Mouse (Mus musculus) midbrain, postnatal 0 days (tissue): ENCODE measurements around the gene Ehd1. TPM values are rescaled to one million over a fixed set of nuclear protein-coding genes. Genes with fewer than 3 reads are reported as not detected.

Experiments used
- ATAC-seq: fragments of 200-750 bp; cut with Nextera tagmentation; 2 replicates; pipeline ENCODE4 v1.8.0; 2017; ENCODE audit warnings: moderate number of reproducible peaks, mild to moderate bottlenecking, moderate TSS enrichment, moderate library complexity; ENCODE audit not compliant: low FRiP score
- DNase-seq: peaks from one replicate; pipeline ENCODE4 v3.0.0-alpha.2; 2015; ENCODE audit warnings: low spot score
- H3K27ac ChIP-seq: fragments of 300-500 bp; sonication (generic); 2 replicates; pipeline ENCODE4 v1.5.1; 2014; ENCODE audit warnings: low read depth, mild to moderate bottlenecking, low read length, mixed read lengths
- H3K27me3 ChIP-seq: fragments of 300-500 bp; sonication (generic); 2 replicates; pipeline ENCODE4 v1.6.1; 2014; ENCODE audit warnings: low read length, control low read depth, mixed read lengths; ENCODE audit not compliant: insufficient read depth
- H3K36me3 ChIP-seq: fragments of 300-500 bp; sonication (generic); 2 replicates; pipeline ENCODE4 v1.6.1; 2014; ENCODE audit warnings: low read length, control low read depth, mixed read lengths; ENCODE audit not compliant: insufficient read depth
- H3K4me1 ChIP-seq: fragments of 300-500 bp; sonication (generic); 2 replicates; pipeline ENCODE4 v1.6.1; 2014; ENCODE audit warnings: mild to moderate bottlenecking, control low read depth, antibody characterized with exemption, low read length, mixed read lengths; ENCODE audit not compliant: insufficient read depth
- H3K4me2 ChIP-seq: fragments of 300-500 bp; sonication (generic); 2 replicates; pipeline ENCODE4 v1.6.1; 2014; ENCODE audit warnings: low read depth, mild to moderate bottlenecking, low read length, mixed read lengths; ENCODE audit not compliant: poor library complexity, severe bottlenecking
- H3K4me3 ChIP-seq: fragments of 300-500 bp; sonication (generic); 2 replicates; pipeline ENCODE4 v1.5.1; 2014; ENCODE audit warnings: low read depth, mild to moderate bottlenecking, low read length, moderate library complexity
- H3K9ac ChIP-seq: fragments of 300-500 bp; sonication (generic); replicated peaks from 2 replicates; pipeline ENCODE4 v1.6.1; 2014; ENCODE audit warnings: mild to moderate bottlenecking, low read length, moderate library complexity, mixed read lengths; ENCODE audit not compliant: poor library complexity, severe bottlenecking
- H3K9me3 ChIP-seq: fragments of 300-500 bp; sonication (generic); 2 replicates; pipeline ENCODE4 v1.6.1; 2016; ENCODE audit warnings: low read length, control low read depth
- CTCF ChIP-seq: IDR thresholded peaks from 2 replicates; pipeline ENCODE4 v1.5.1; 2016; ENCODE audit warnings: antibody characterized with exemption, mild to moderate bottlenecking
- WGBS: fragments of 180-500 bp; shearing (Covaris S2); extraction: QIAGEN DNeasy Blood & Tissue Kit; methylation state at CpG from one replicate; pipeline ENCODE4 v1.1.7; 2014; 5-methylcytosine and 5-hydroxymethylcytosine counted together
- polyA plus RNA-seq: library from polyadenylated mRNA; unstranded; fragments of >200 nt; fragmentation: Nextera tagmentation; extraction: Ambion mirVana; gene quantifications from 2 replicates; pipeline ENCODE4 v1.2.1, GENCODE M21; 2015
- total RNA-seq: library from RNA; depleted of rRNA; stranded (reverse); fragments of >200 nt; gene quantifications from 2 replicates; pipeline ENCODE4 v1.2.3, GENCODE M21; 2014

The Ehd1 gene
- total and polyA plus RNA-seq, 2 experiments from 2014 or later, result 74.0 to 139 TPM

- DNase-seq (peak; percentile 67), ATAC-seq (peak; percentile 61)
- 12% methylated on average over 41 of the region's 72 CpGs for WGBS
- Histone ChIP-seq H3K4me3 (peak within 1 kb of the TSS; percentile 44), H3K27ac (no peak within 1 kb of the TSS; the same call in 1 of the 2 replicates), H3K9me3 (no peaks in the 10 kb centered on the region), H3K4me2 (peak within 1 kb of the TSS; percentile 62), H3K4me1 (peaks cover 11% of the 10 kb centered on the region), H3K36me3 (peaks cover 61% of the 10 kb centered on the region), H3K9ac (peak within 1 kb of the TSS; percentile 55), H3K27me3 (no peaks in the 10 kb centered on the region)
- TF ChIP-seq CTCF, result peak; percentile 36; the same call in 1 of the 2 replicates
Measured at GRCm38 (mm10) chr19:6340524-6341452, 64.3 kb downstream of the Ehd1 start, which contains the start of gene Map4k2. Map4k2 (plus strand) TSS chr19:6341135.

- WGBS, result 12% methylated on average over 23 of the region's 23 CpGs
- no peak for DNase-seq
- Histone ChIP-seq H3K4me3 (peak overlapping the region; percentile 44), H3K4me1 (peaks cover 4% of the 10 kb centered on the region), H3K9me3 (no peaks in the 10 kb centered on the region), H3K27ac (no peak overlapping the region; the same call in 1 of the 2 replicates), H3K4me2 (peak overlapping the region; percentile 62), H3K27me3 (no peaks in the 10 kb centered on the region), H3K36me3 (peaks cover 69% of the 10 kb centered on the region), H3K9ac (peak overlapping the region; percentile 55)
- ATAC-seq, result peak; percentile 14; the same call in 1 of the 2 replicates
- TF ChIP-seq CTCF, result no peak
Measured at GRCm38 (mm10) chr19:6341453-6342077, 65.0 kb downstream of the Ehd1 start.

- H3K4me2 ChIP-seq, result peak overlapping the region; percentile 62; the same call in 1 of the 2 replicates
- ATAC-seq (no peak), DNase-seq (no peak)
- H3K27me3 ChIP-seq, result no peaks in the 10 kb centered on the region
- H3K9ac ChIP-seq, result no peak overlapping the region
- peak overlapping the region; percentile 44; the same call in 1 of the 2 replicates for H3K4me3 ChIP-seq
- 77% methylated on average over 5 of the region's 5 CpGs for WGBS
- peaks cover 71% of the 10 kb centered on the region for H3K36me3 ChIP-seq
- no peak for TF ChIP-seq CTCF
- H3K27ac ChIP-seq, result no peak overlapping the region
- H3K9me3 ChIP-seq, result no peaks in the 10 kb centered on the region
- no peaks in the 10 kb centered on the region for H3K4me1 ChIP-seq
Measured at GRCm38 (mm10) chr19:6342276-6342933, 65.9 kb downstream of the Ehd1 start.

GRCm38 (mm10) chr19:6343066-6343925 lies 66.8 kb downstream of the Ehd1 start:
- WGBS, result 91% methylated on average over 19 of the region's 19 CpGs
- DNase-seq, result no peak

DNA sequence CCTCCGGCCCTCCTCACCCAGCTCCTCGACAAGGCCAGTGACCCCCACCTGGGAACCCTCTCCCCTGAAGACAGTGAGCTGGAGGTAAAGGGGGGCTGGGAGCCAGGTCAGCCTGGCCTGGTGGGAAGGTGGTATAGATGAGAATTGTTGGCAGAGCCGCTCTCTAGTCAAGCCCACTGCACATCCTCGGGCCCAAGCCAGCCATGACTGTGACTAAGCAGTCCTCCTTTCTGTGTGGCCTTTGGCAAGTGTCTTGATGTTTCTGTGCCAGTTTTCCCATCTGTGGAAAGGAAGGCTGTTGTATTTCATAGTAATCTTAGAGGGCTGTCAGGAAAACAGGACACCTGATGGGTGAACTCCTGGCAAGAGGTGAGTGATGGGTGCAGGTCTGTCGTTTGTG lies 67.5 kb downstream of the Ehd1 start:
- no peak for TF ChIP-seq CTCF
- H3K4me3 ChIP-seq, result no peak overlapping the region
- peaks cover 64% of the 10 kb centered on the region for H3K36me3 ChIP-seq
- DNase-seq (no peak), ATAC-seq (no peak)
- no peak overlapping the region for H3K4me2 ChIP-seq
- H3K27me3 ChIP-seq, result no peaks in the 10 kb centered on the region
- no peak overlapping the region for H3K9ac ChIP-seq
- H3K27ac ChIP-seq, result no peak overlapping the region
- no peaks in the 10 kb centered on the region for H3K4me1 ChIP-seq
- H3K9me3 ChIP-seq, result no peaks in the 10 kb centered on the region
- WGBS, result 87% methylated on average over 5 of the region's 5 CpGs

More at GRCm38 (mm10) chr19:6343066-6343925, 66.8 kb downstream of the Ehd1 start:
- no peaks in the 10 kb centered on the region for H3K9me3 ChIP-seq
- H3K27ac ChIP-seq, result no peak overlapping the region
- H3K9ac ChIP-seq, result no peak overlapping the region
- peaks cover 67% of the 10 kb centered on the region for H3K36me3 ChIP-seq
- TF ChIP-seq CTCF, result no peak
- no peak overlapping the region for H3K4me3 ChIP-seq
- H3K27me3 ChIP-seq, result no peaks in the 10 kb centered on the region
- no peak for ATAC-seq
- H3K4me1 ChIP-seq, result no peaks in the 10 kb centered on the region
- no peak overlapping the region for H3K4me2 ChIP-seq
